ENCODE assay signal across 11 mouse cellular contexts in genomic region chr2:154538310-154538709, GRCm38 (mm10). TPM values are rescaled to one million over a fixed set of nuclear protein-coding genes. Genes with fewer than 3 reads are reported as not detected.
A peak's percentile ranks its signal among the peaks of the same experiment; 100 is the strongest.
DNase-seq lines count a peak whose midpoint lies in the region; ATAC-seq and TF ChIP-seq lines count a peak whose summit lies in the region.
"Had no signal": no experiment of that assay in that cellular context is flagged by ENCODE, and none has a peak within 500 bp of the region (broad histone marks: within the 10 kb centered on the region; RNA-seq: fewer than 3 reads in every experiment).

No protein-coding gene starts in this region.

- 42% methylated on average over 2 of the region's 2 CpGs for WGBS in forebrain, embryonic 13.5 days
- WGBS in forebrain, embryonic 10.5 days, result 92% methylated on average over 2 of the region's 2 CpGs
- WGBS in hindbrain, embryonic 15.5 days, result 30% methylated on average over 2 of the region's 2 CpGs
- 86% methylated on average over 2 of the region's 2 CpGs for WGBS in thymus, adult 2 months

- peak overlapping the region; percentile 75 for H3K27ac ChIP-seq in forebrain, embryonic 13.5 days
- H3K27ac ChIP-seq in forebrain, embryonic 10.5 days, result no peak overlapping the region
- H3K27ac ChIP-seq in hindbrain, embryonic 15.5 days (replicated peaks), result peak overlapping the region; percentile 56
- H3K27ac ChIP-seq in thymus, adult 2 months (ENCODE audit: control insufficient read depth, insufficient read depth, low read length), result no peak overlapping the region

- no peaks in the 10 kb centered on the region for H3K27me3 ChIP-seq in forebrain, embryonic 13.5 days
- no peaks in the 10 kb centered on the region for H3K27me3 ChIP-seq in forebrain, embryonic 10.5 days (ENCODE audit: poor library complexity, severe bottlenecking)
- H3K27me3 ChIP-seq in hindbrain, embryonic 15.5 days, result no peaks in the 10 kb centered on the region
- H3K27me3 ChIP-seq in thymus, adult 2 months (ENCODE audit: control insufficient read depth, insufficient read depth, low read length), result no peaks in the 10 kb centered on the region

- H3K4me3 ChIP-seq in forebrain, embryonic 13.5 days, result no peak overlapping the region
- H3K4me3 ChIP-seq in forebrain, embryonic 10.5 days, result no peak overlapping the region
- H3K4me3 ChIP-seq in hindbrain, embryonic 15.5 days, result no peak overlapping the region
- no peak overlapping the region for H3K4me3 ChIP-seq in thymus, adult 2 months (ENCODE audit: control insufficient read depth, insufficient read depth, low read length)

- intact Hi-C loops in left cerebral cortex, postnatal 14 days (cut with DNase I), result no loop called here
- intact Hi-C loops in left cerebral cortex, postnatal 10 days (cut with DNase I), result loop anchor here (5.0 kb wide), 1 partner anchor 101 kb away; the partner anchor contains the start of gene Cbfa2t2

- DNase-seq in forebrain, embryonic 10.5 days (ENCODE audit: extremely low spot score, low spot score), result no peak
- DNase-seq in left cerebral cortex, postnatal 14 days (ENCODE audit: low spot score in 2 of 2), result peak; percentile 62 to 75
- no peak for DNase-seq in left cerebral cortex, postnatal 10 days (ENCODE audit: extremely low spot score in 1 of 2, low spot score in 2 of 2)
- peak; percentile 81 for DNase-seq in brain, embryonic 14.5 days (ENCODE audit: low read depth)
- no peak for DNase-seq in thymus, adult 2 months
- DNase-seq in kidney, postnatal 14 days, result no peak
- DNase-seq: gastrocnemius, postnatal 25 days; kidney, postnatal 36 days had no signal

- H3K36me3 ChIP-seq in forebrain, embryonic 13.5 days (ENCODE audit: poor library complexity, severe bottlenecking), result peaks cover 48% of the 10 kb centered on the region
- peaks cover 67% of the 10 kb centered on the region for H3K36me3 ChIP-seq in forebrain, embryonic 10.5 days (replicated peaks)
- H3K36me3 ChIP-seq in hindbrain, embryonic 15.5 days, result peaks cover 27% of the 10 kb centered on the region
- H3K36me3 ChIP-seq in thymus, adult 2 months (ENCODE audit: control insufficient read depth, insufficient read depth, low read length), result peaks cover 22% of the 10 kb centered on the region; the same call in 1 of the 2 replicates

- peak; percentile 44; the same call in 1 of the 2 replicates for ATAC-seq in forebrain, embryonic 13.5 days
- no peak for ATAC-seq in hindbrain, embryonic 15.5 days (ENCODE audit: low FRiP score, low read depth)

- H3K4me2 ChIP-seq in forebrain, embryonic 13.5 days, result no peak overlapping the region
- H3K4me2 ChIP-seq in hindbrain, embryonic 15.5 days, result no peak overlapping the region

- no peak overlapping the region for H3K9ac ChIP-seq in forebrain, embryonic 13.5 days
- H3K9ac ChIP-seq in hindbrain, embryonic 15.5 days, result no peak overlapping the region

- TF ChIP-seq CTCF in brain, embryonic 14.5 days (IDR thresholded peaks at IDR 0.05; ENCODE audit: borderline replicate concordance, extremely low read depth, insufficient read depth, insufficient read length), result no peak
- TF ChIP-seq CTCF in thymus, adult 2 months (IDR thresholded peaks at IDR 0.05; ENCODE audit: borderline replicate concordance, control insufficient read depth, extremely low read depth, insufficient read depth, low read length, poor library complexity), result no peak

- peaks cover 26% of the 10 kb centered on the region for H3K4me1 ChIP-seq in forebrain, embryonic 13.5 days
- H3K4me1 ChIP-seq in forebrain, embryonic 10.5 days, result peaks cover 12% of the 10 kb centered on the region
- H3K4me1 ChIP-seq in hindbrain, embryonic 15.5 days (replicated peaks), result peaks cover 20% of the 10 kb centered on the region
- H3K4me1 ChIP-seq in thymus, adult 2 months (replicated peaks; ENCODE audit: control insufficient read depth, insufficient read depth, low read length), result no peaks in the 10 kb centered on the region

- H3K9me3 ChIP-seq in forebrain, embryonic 13.5 days (replicated peaks), result no peaks in the 10 kb centered on the region
- no peaks in the 10 kb centered on the region; the same call in 1 of the 2 replicates for H3K9me3 ChIP-seq in forebrain, embryonic 10.5 days
- no peaks in the 10 kb centered on the region for H3K9me3 ChIP-seq in hindbrain, embryonic 15.5 days

- TF ChIP-seq POLR2A in brain, embryonic 14.5 days (IDR thresholded peaks at IDR 0.05; ENCODE audit: borderline replicate concordance, extremely low read depth, insufficient read depth, insufficient read length, poor library complexity, severe bottlenecking), result no peak
- TF ChIP-seq POLR2A in thymus, adult 2 months (IDR thresholded peaks at IDR 0.05; ENCODE audit: control insufficient read depth, extremely low read depth, insufficient read depth, low read length, poor library complexity), result no peak

RNA-seq across cellular contexts. Expression of gene 1700003F12Rik, which starts 8.6 kb away (rescaled TPM):
- 1.4 TPM in 2 replicates for polyA plus RNA-seq in forebrain, embryonic 13.5 days (2015; fragmentation: Nextera tagmentation; extraction: Ambion mirVana)
- polyA plus RNA-seq in forebrain, embryonic 10.5 days (2016; fragmentation: Nextera tagmentation; extraction: Ambion mirVana), result 4.2 and 4.7 TPM in 2 replicates
- total RNA-seq in left cerebral cortex, postnatal 14 days (2021), result under 1 TPM in 1 of 2 experiments, not detected in 1; 0.68 TPM
- under 1 TPM in 1 of 2 experiments, not detected in 1; 0.71 TPM for total RNA-seq in left cerebral cortex, postnatal 10 days (2021)
- polyA plus RNA-seq in brain, embryonic 14.5 days (2012; rRNA removed), result 0.40 and 0.66 TPM in 2 replicates
- polyA plus RNA-seq in hindbrain, embryonic 15.5 days (2015; fragmentation: Nextera tagmentation; extraction: Ambion mirVana), result 1.7 and 2.7 TPM in 2 replicates
- polyA plus RNA-seq in thymus, adult 2 months (2012; rRNA removed), result 2.0 and 3.3 TPM in 2 replicates
- total RNA-seq: common myeloid progenitor, adult 5-6 weeks; gastrocnemius, postnatal 25 days had no signal

RNA-seq across cellular contexts. Expression of gene Actl10, which starts 13.3 kb away (rescaled TPM):
- polyA plus RNA-seq in forebrain, embryonic 13.5 days (2015; fragmentation: Nextera tagmentation; extraction: Ambion mirVana), result 0.49 and 0.68 TPM in 2 replicates
- polyA plus RNA-seq in forebrain, embryonic 10.5 days (2016; fragmentation: Nextera tagmentation; extraction: Ambion mirVana), result 0.43 and 0.55 TPM in 2 replicates
- total RNA-seq in left cerebral cortex, postnatal 14 days (2021), result not detected
- not detected for total RNA-seq in left cerebral cortex, postnatal 10 days (2021)
- polyA plus RNA-seq in brain, embryonic 14.5 days (2012; rRNA removed), result 0.08 TPM in 1 of 2 replicates, not detected in the other
- 0.52 and 0.76 TPM in 2 replicates for polyA plus RNA-seq in hindbrain, embryonic 15.5 days (2015; fragmentation: Nextera tagmentation; extraction: Ambion mirVana)
- polyA plus RNA-seq in thymus, adult 2 months (2012; rRNA removed), result 0.11 and 0.47 TPM in 2 replicates
- total RNA-seq: common myeloid progenitor, adult 5-6 weeks; gastrocnemius, postnatal 25 days had no signal

RNA-seq across cellular contexts. Expression of gene Necab3, which starts 20.4 kb away (rescaled TPM):
- 19.8 and 25.4 TPM in 2 replicates for polyA plus RNA-seq in forebrain, embryonic 13.5 days (2015; fragmentation: Nextera tagmentation; extraction: Ambion mirVana)
- 3.6 and 3.9 TPM in 2 replicates for polyA plus RNA-seq in forebrain, embryonic 10.5 days (2016; fragmentation: Nextera tagmentation; extraction: Ambion mirVana)
- total RNA-seq in left cerebral cortex, postnatal 14 days (2021), result 100 to 1,000 TPM in 1 of 2 experiments, 10 to 100 TPM in 1; 90.6 to 113 TPM
- total RNA-seq in left cerebral cortex, postnatal 10 days (2021), result 10 to 100 TPM; 59.5 to 63.2 TPM
- polyA plus RNA-seq in brain, embryonic 14.5 days (2012; rRNA removed), result 11.6 and 22.0 TPM in 2 replicates
- polyA plus RNA-seq in hindbrain, embryonic 15.5 days (2015; fragmentation: Nextera tagmentation; extraction: Ambion mirVana), result 20.3 and 21.4 TPM in 2 replicates
- 14.8 and 15.7 TPM in 2 replicates for polyA plus RNA-seq in thymus, adult 2 months (2012; rRNA removed)

RNA-seq across cellular contexts. Expression of gene E2f1, which starts 31.4 kb away (rescaled TPM):
- 20.8 and 22.8 TPM in 2 replicates for polyA plus RNA-seq in forebrain, embryonic 13.5 days (2015; fragmentation: Nextera tagmentation; extraction: Ambion mirVana)
- 27.8 and 28.6 TPM in 2 replicates for polyA plus RNA-seq in forebrain, embryonic 10.5 days (2016; fragmentation: Nextera tagmentation; extraction: Ambion mirVana)
- total RNA-seq in left cerebral cortex, postnatal 14 days (2021), result 10 to 100 TPM; 11.5 to 11.8 TPM
- 10 to 100 TPM; 12.2 to 12.6 TPM for total RNA-seq in left cerebral cortex, postnatal 10 days (2021)
- polyA plus RNA-seq in brain, embryonic 14.5 days (2012; rRNA removed), result 15.0 and 19.5 TPM in 2 replicates
- polyA plus RNA-seq in hindbrain, embryonic 15.5 days (2015; fragmentation: Nextera tagmentation; extraction: Ambion mirVana), result 8.4 and 8.6 TPM in 2 replicates
- 34.0 and 50.3 TPM in 2 replicates for polyA plus RNA-seq in thymus, adult 2 months (2012; rRNA removed)

Comparison
In these comparisons a context has a peak if more than half of its experiments do, and no peak if none do; other contexts are left out.
1. H3K27ac ChIP-seq: peak in forebrain, embryonic 13.5 days (single experiment) and hindbrain, embryonic 15.5 days (single experiment); none in forebrain, embryonic 10.5 days (single experiment) and thymus, adult 2 months (single experiment).
2. DNase-seq: peak in left cerebral cortex, postnatal 14 days (2 of 2) and brain, embryonic 14.5 days (single experiment); none in forebrain, embryonic 10.5 days (single experiment), left cerebral cortex, postnatal 10 days (0 of 2), thymus, adult 2 months (single experiment) and kidney, postnatal 14 days (single experiment).